Mouse (Mus musculus) liver, embryonic 12.5 days (tissue): ENCODE data around the gene Serinc3. TPM values are rescaled to one million over a fixed set of nuclear protein-coding genes. Genes with fewer than 3 reads are reported as not detected.

ENCODE experiments used
- ATAC-seq: fragments of 200-750 bp; cut with Nextera tagmentation; 2 replicates; pipeline ENCODE4 v1.8.0; 2017; ENCODE audit warnings: moderate number of reproducible peaks, mild to moderate bottlenecking, moderate library complexity
- H3K27ac ChIP-seq: fragments of 300-500 bp; sonication (generic); 2 replicates; pipeline ENCODE4 v1.5.1; 2016; ENCODE audit warnings: mild to moderate bottlenecking
- H3K27me3 ChIP-seq: fragments of 300-500 bp; sonication (generic); replicated peaks from 2 replicates; pipeline ENCODE4 v1.6.1; 2016; ENCODE audit warnings: mild to moderate bottlenecking, moderate library complexity
- H3K36me3 ChIP-seq: fragments of 300-500 bp; sonication (generic); 2 replicates; pipeline ENCODE4 v1.6.1; 2016; ENCODE audit warnings: mild to moderate bottlenecking, moderate library complexity
- H3K4me1 ChIP-seq: fragments of 300-500 bp; sonication (generic); 2 replicates; pipeline ENCODE4 v1.6.1; 2016
- H3K4me2 ChIP-seq: fragments of 300-500 bp; sonication (generic); 2 replicates; pipeline ENCODE4 v1.6.1; 2016; ENCODE audit warnings: mild to moderate bottlenecking, moderate library complexity
- H3K4me3 ChIP-seq: fragments of 300-500 bp; sonication (generic); 2 replicates; pipeline ENCODE4 v1.5.1; 2016; ENCODE audit warnings: mild to moderate bottlenecking, moderate library complexity
- H3K9ac ChIP-seq: fragments of 300-500 bp; sonication (generic); 2 replicates; pipeline ENCODE4 v1.6.1; 2016; ENCODE audit warnings: mild to moderate bottlenecking, moderate library complexity
- H3K9me3 ChIP-seq: fragments of 300-500 bp; sonication (generic); replicated peaks from 2 replicates; pipeline ENCODE4 v1.6.1; 2016; ENCODE audit warnings: mild to moderate bottlenecking, moderate library complexity
- WGBS: fragments of 180-500 bp; shearing (Covaris S2); methylation state at CpG from one replicate; pipeline ENCODE4 v1.1.7; 2016; ENCODE audit not compliant: insufficient replicate concordance; 5-methylcytosine and 5-hydroxymethylcytosine counted together
- polyA plus RNA-seq: library from polyadenylated mRNA; unstranded; fragments of >200 nt; fragmentation: Nextera tagmentation; extraction: Ambion mirVana; gene quantifications from 2 replicates; pipeline ENCODE4 v1.2.1, GENCODE M21; 2016

Serinc3 gene
- polyA plus RNA-seq, 1 experiment from 2014 or later: 127 TPM

GRCm38 (mm10) chr2:163586384-163587261, 58.3 kb downstream of the Serinc3 start:
- Histone ChIP-seq H3K27ac (no peak overlapping the region), H3K36me3 (no peaks in the 10 kb centered on the region), H3K9ac (no peak overlapping the region), H3K27me3 (no peaks in the 10 kb centered on the region), H3K4me2 (no peak overlapping the region), H3K4me3 (no peak overlapping the region), H3K4me1 (peaks cover 17% of the 10 kb centered on the region), H3K9me3 (no peaks in the 10 kb centered on the region)
- peak; percentile 70 for ATAC-seq
- WGBS: 35% methylated on average over 19 of the region's 19 CpGs

GRCm38 (mm10) chr2:163584088-163584426, 60.9 kb downstream of the Serinc3 start:
- WGBS: 66% methylated on average over 10 of the region's 10 CpGs
- H3K27me3 ChIP-seq: no peaks in the 10 kb centered on the region

GRCm38 (mm10) chr2:163583226-163584087, 61.5 kb downstream of the Serinc3 start:
- no peak overlapping the region for H3K4me2 ChIP-seq
- H3K27me3 ChIP-seq: no peaks in the 10 kb centered on the region
- no peak for ATAC-seq
- no peaks in the 10 kb centered on the region for H3K9me3 ChIP-seq
- no peak overlapping the region for H3K9ac ChIP-seq
- 87% methylated on average over 10 of the region's 10 CpGs for WGBS
- H3K4me1 ChIP-seq: peaks cover 4% of the 10 kb centered on the region; the same call in 1 of the 2 replicates
- no peak overlapping the region for H3K4me3 ChIP-seq
- no peaks in the 10 kb centered on the region for H3K36me3 ChIP-seq
- H3K27ac ChIP-seq: no peak overlapping the region

More at GRCm38 (mm10) chr2:163584088-163584426, 60.9 kb downstream of the Serinc3 start:
- Histone ChIP-seq H3K27ac (no peak overlapping the region), H3K9me3 (no peaks in the 10 kb centered on the region), H3K36me3 (no peaks in the 10 kb centered on the region), H3K9ac (no peak overlapping the region), H3K4me3 (no peak overlapping the region), H3K4me1 (peaks cover 4% of the 10 kb centered on the region; the same call in 1 of the 2 replicates), H3K4me2 (no peak overlapping the region)
- ATAC-seq: no peak

- 57% methylated on average over 13 of the region's 13 CpGs for WGBS
- peaks cover 2% of the 10 kb centered on the region; the same call in 1 of the 2 replicates for H3K27me3 ChIP-seq
- no peak for ATAC-seq
- peaks cover 2% of the 10 kb centered on the region; the same call in 1 of the 2 replicates for H3K4me1 ChIP-seq
- H3K9me3 ChIP-seq: no peaks in the 10 kb centered on the region
- H3K27ac ChIP-seq: no peak overlapping the region
- H3K4me2 ChIP-seq: no peak overlapping the region
- H3K36me3 ChIP-seq: no peaks in the 10 kb centered on the region
- no peak overlapping the region for H3K9ac ChIP-seq
- no peak overlapping the region for H3K4me3 ChIP-seq
Observed at GRCm38 (mm10) chr2:163580069-163580945, 64.6 kb downstream of the Serinc3 start.

- 68% methylated on average over 2 of the region's 2 CpGs for WGBS
- peaks cover 13% of the 10 kb centered on the region; the same call in 1 of the 2 replicates for H3K27me3 ChIP-seq
Observed at GRCm38 (mm10) chr2:163577986-163578385, 66.9 kb downstream of the Serinc3 start.

GRCm38 (mm10) chr2:163575248-163575647, 69.7 kb downstream of the Serinc3 start:
- no peak for ATAC-seq
- no peak overlapping the region for H3K9ac ChIP-seq
- peak overlapping the region; percentile 14; the same call in 1 of the 2 replicates for H3K4me2 ChIP-seq
- H3K36me3 ChIP-seq: peaks cover 4% of the 10 kb centered on the region; the same call in 1 of the 2 replicates
- peaks cover 7% of the 10 kb centered on the region; the same call in 1 of the 2 replicates for H3K4me1 ChIP-seq
- peaks cover 13% of the 10 kb centered on the region; the same call in 1 of the 2 replicates for H3K27me3 ChIP-seq
- H3K9me3 ChIP-seq: no peaks in the 10 kb centered on the region
- H3K27ac ChIP-seq: 0 out of 2 replicates have a peak overlapping the region, but pooled peaks have one; percentile 30
- H3K4me3 ChIP-seq: no peak overlapping the region
- 20% methylated on average over 11 of the region's 11 CpGs for WGBS

More at GRCm38 (mm10) chr2:163577986-163578385, 66.9 kb downstream of the Serinc3 start:
- no peak for ATAC-seq
- H3K4me1 ChIP-seq: peaks cover 7% of the 10 kb centered on the region; the same call in 1 of the 2 replicates
- H3K4me2 ChIP-seq: no peak overlapping the region
- no peaks in the 10 kb centered on the region for H3K9me3 ChIP-seq
- no peaks in the 10 kb centered on the region for H3K36me3 ChIP-seq
- no peak overlapping the region for H3K4me3 ChIP-seq
- H3K27ac ChIP-seq: no peak overlapping the region
- H3K9ac ChIP-seq: no peak overlapping the region

GRCm38 (mm10) chr2:163574321-163574720, 70.6 kb downstream of the Serinc3 start:
- H3K4me2 ChIP-seq: no peak overlapping the region
- ATAC-seq: no peak
- no peak overlapping the region for H3K4me3 ChIP-seq
- H3K9ac ChIP-seq: no peak overlapping the region
- H3K9me3 ChIP-seq: no peaks in the 10 kb centered on the region
- H3K36me3 ChIP-seq: peaks cover 4% of the 10 kb centered on the region; the same call in 1 of the 2 replicates
- no peak overlapping the region for H3K27ac ChIP-seq
- peaks cover 13% of the 10 kb centered on the region; the same call in 1 of the 2 replicates for H3K27me3 ChIP-seq
- 55% methylated on average over 3 of the region's 3 CpGs for WGBS
- H3K4me1 ChIP-seq: peaks cover 7% of the 10 kb centered on the region; the same call in 1 of the 2 replicates

Other genes with a start within 250 kb of the Serinc3 start
- 0.12 and 0.16 TPM in 2 replicates for gene Jph2, start 247.1 kb downstream of the Serinc3 start, polyA plus RNA-seq
- gene Oser1, start 220.4 kb downstream of the Serinc3 start, polyA plus RNA-seq: 41.3 and 43.0 TPM in 2 replicates
- 0.19 and 0.36 TPM in 2 replicates for gene Gdap1l1, start 206.7 kb downstream of the Serinc3 start, polyA plus RNA-seq
- 6.7 and 7.0 TPM in 2 replicates for gene Fitm2, start 172.5 kb downstream of the Serinc3 start, polyA plus RNA-seq
- not detected in 2 replicates for gene R3hdml, start 152.8 kb downstream of the Serinc3 start, polyA plus RNA-seq
- gene Hnf4a, start 138.3 kb downstream of the Serinc3 start, polyA plus RNA-seq: 15.1 and 15.4 TPM in 2 replicates
- 18.2 and 20.4 TPM in 2 replicates for gene Ttpal, start 42.8 kb downstream of the Serinc3 start, polyA plus RNA-seq
- gene Pkig, start 13.3 kb upstream of the Serinc3 start, polyA plus RNA-seq: 133 and 134 TPM in 2 replicates
- gene Ada, start 105.1 kb upstream of the Serinc3 start, polyA plus RNA-seq: 6.6 and 6.7 TPM in 2 replicates
- gene Ccn5, start 175.7 kb upstream of the Serinc3 start, polyA plus RNA-seq: 0.14 and 0.15 TPM in 2 replicates
- not detected in 2 replicates for gene Kcnk15, start 208.5 kb upstream of the Serinc3 start, polyA plus RNA-seq